Mouse (Mus musculus): Measurements from ENCODE around the gene Fam122b.

Fam122b gene

DNA sequence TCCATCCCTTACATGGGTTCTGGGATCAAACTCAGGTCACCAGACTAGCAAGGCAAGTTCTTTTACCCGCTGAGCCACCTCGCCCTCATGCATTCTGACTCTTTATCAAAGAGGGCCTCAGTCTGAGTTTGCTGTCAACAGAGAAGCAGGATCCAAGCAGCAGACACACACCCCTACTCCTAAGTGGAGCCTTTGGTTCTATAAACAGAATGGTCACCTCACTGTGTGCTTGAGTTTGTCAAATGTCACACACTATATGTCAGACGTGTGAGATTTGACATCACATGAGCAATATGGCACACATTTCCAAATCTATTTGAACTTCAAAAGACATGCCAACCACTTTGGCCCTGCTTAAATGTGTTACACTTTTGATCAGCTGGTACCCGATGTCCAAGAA is 71.9 kb downstream of the Fam122b start:
- no peak for DNase-seq (ENCODE audit: low read depth, low spot score)

DNA sequence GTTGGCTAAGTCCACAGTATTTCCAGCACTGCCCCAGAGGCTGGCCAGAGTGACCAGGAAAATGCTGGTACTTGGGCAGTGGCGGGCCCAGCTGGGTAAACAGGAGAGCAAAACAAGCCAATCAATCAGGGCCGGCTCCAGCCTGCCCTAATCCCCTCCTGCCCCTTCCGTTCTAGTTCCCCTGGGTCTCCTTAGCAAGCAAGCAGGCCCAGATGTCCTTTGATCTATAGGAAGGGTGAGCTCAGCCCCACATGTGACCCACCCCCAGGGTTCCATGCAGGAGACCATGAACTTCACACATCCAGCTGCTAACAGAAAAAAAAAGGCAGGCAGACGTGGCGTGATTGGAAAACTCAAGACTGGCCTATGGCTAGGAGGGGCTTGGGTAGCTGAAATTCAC is 73.2 kb downstream of the Fam122b start:
- DNase-seq (ENCODE audit: low read depth, low spot score), result no peak

Data from retina, adult 2 months (tissue).